Mouse (Mus musculus) macrophage (primary cell): ENCODE measurements around the gene Slamf7. TPM values are rescaled to one million over a fixed set of nuclear protein-coding genes. Genes with fewer than 3 reads are reported as not detected.
"Not testable (repeated sequence)": the region's sequence is repeated elsewhere in the genome, so short reads cannot be mapped to it uniquely, and the experiment has no call there.

Experiments used
- H3K27ac ChIP-seq: fragments of 350-480 bp; formaldehyde crosslinking; 2 replicates; pipeline ENCODE4 v1.9.0; 2021
- H3K36me3 ChIP-seq: fragments of 350-480 bp; formaldehyde crosslinking; 2 replicates; pipeline ENCODE4 v1.9.0; 2021; ENCODE audit errors: inconsistent target
- H3K4me3 ChIP-seq: fragments of 350-480 bp; formaldehyde crosslinking; 2 replicates; pipeline ENCODE4 v1.9.0; 2021; ENCODE audit errors: inconsistent target
- H3K79me2 ChIP-seq: fragments of 350-480 bp; formaldehyde crosslinking; 2 replicates; pipeline ENCODE4 v1.9.0; 2021; ENCODE audit errors: inconsistent target
- WGBS: methylation state at CpG from one replicate; pipeline ENCODE4 v1.1.7; 2026; ENCODE audit warnings: inconsistent platforms; ENCODE audit not compliant: missing documents; 5-methylcytosine and 5-hydroxymethylcytosine counted together
- polyA plus RNA-seq: library from polyadenylated mRNA; stranded (reverse); fragments of 250-400 nt; gene quantifications from 3 replicates; pipeline ENCODE4 v1.2.4, GENCODE M21; 2018; ENCODE audit warnings: inconsistent platforms
- total RNA-seq, 78 experiments: library from RNA; depleted of rRNA; stranded (reverse); fragments of 250-400 nt; gene quantifications; 1 replicate in 9 of 78; 2 replicates in 24 of 78; 3 replicates in 43 of 78; 4 replicates in 2 of 78; pipeline ENCODE4 v1.2.4; 2018; ENCODE audit warnings: inconsistent platforms in 56 of 78

The Slamf7 gene
- 1,000 to 10,000 TPM in 9 of 26 experiments, 100 to 1,000 TPM in 17; 248 to 1,912 (median 729) TPM for total RNA-seq (2018; cell fraction: chromatin; rRNA removed)
- total RNA-seq (2018; cell fraction: cytosol; rRNA removed): 1,000 to 10,000 TPM in 1 of 26 experiments, 100 to 1,000 TPM in 25; 219 to 1,276 (median 582) TPM
- 1,000 to 10,000 TPM in 13 of 26 experiments, 100 to 1,000 TPM in 13; 184 to 2,064 (median 1,037) TPM for total RNA-seq (2018; cell fraction: nucleus; rRNA removed)
- 92.5 to 257 TPM (median 179 TPM) in 3 replicates for polyA plus RNA-seq

DNA sequence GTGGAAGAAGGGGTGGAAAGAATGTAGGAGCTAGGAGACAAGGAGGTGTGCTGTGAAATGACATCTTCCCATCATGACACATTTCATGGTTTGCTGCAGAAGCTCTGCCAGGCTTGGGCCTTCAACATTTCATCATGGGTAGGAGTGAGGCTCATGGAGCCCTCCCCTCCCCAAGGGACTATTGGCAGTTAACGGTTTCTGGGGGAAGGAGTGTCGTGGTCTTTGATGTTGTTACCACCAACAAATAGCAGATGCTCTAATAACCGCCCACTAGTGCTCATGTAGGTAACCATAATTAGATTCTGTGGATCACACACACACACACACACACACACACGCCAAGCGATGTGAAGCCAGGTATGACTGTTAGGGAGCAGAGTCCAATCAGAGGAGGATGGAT is at the start of gene Slamf7:
Gene Slamf7 (minus strand): TSS at position 302 of the 400 bp plus-strand sequence.
- H3K36me3 ChIP-seq: no peaks in the 10 kb centered on the region
- peaks cover 18% of the 10 kb centered on the region for H3K79me2 ChIP-seq
- H3K27ac ChIP-seq: no peak within 1 kb of the TSS
- H3K4me3 ChIP-seq: no peak within 1 kb of the TSS
- WGBS: 91% methylated on average over 5 of the region's 5 CpGs

DNA sequence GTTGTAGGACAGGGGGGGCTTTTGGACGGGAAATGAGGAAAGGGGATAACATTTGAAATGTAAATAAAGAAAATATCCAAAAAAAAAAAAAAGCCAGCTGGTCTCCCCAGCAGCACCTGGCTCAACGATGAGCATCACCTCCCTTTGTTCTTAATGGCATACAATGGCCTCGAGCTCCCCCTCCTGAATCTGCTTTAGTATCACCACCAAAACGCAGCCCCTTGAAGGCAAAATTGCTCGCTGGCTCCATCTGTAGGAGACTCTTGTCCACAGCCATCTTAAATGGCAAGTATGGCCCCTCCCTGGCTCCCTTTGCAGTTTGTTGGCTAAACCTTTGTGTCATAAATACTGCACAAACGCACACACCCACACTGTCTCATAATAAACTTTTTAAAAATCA is 46.1 kb upstream of the Slamf7 start:
- Histone ChIP-seq H3K27ac (no peak overlapping the region), H3K79me2 (peaks cover 74% of the 10 kb centered on the region), H3K36me3 (peaks cover 73% of the 10 kb centered on the region), H3K4me3 (no peak overlapping the region)
- 16% methylated on average over 6 of the region's 6 CpGs for WGBS

GRCm38 (mm10) chr1:171693918-171694317 is 41.1 kb upstream of the Slamf7 start:
- H3K36me3 ChIP-seq: peaks cover 30% of the 10 kb centered on the region; the same call in 1 of the 2 replicates
- 80% methylated on average over 1 of the region's 1 CpGs for WGBS
- H3K4me3 ChIP-seq: no peak overlapping the region
- H3K27ac ChIP-seq: no peak overlapping the region
- H3K79me2 ChIP-seq: peaks cover 100% of the 10 kb centered on the region

DNA sequence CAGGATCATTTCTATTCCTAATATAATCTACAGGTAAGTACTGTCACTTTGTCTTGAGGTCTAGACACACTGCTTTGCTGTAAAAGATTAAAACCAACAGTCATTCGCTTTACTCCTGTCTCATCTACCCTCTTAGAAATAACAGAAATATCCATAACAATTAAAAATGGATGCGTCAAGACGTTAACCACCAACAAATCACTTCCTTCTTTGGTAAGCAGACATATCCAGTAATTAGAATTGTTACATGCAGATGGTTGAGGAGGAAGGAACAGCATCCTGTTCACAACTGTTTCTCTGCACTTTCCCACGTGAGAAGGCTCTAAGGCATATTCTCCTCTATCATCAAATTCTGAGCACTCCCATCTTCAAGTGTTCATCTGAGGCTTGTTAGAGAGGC is 34.5 kb upstream of the Slamf7 start:
- WGBS: 17% methylated on average over 4 of the region's 4 CpGs
- H3K4me3 ChIP-seq: no peak overlapping the region
- H3K27ac ChIP-seq: peak overlapping the region; percentile 42
- peaks cover 98% of the 10 kb centered on the region for H3K79me2 ChIP-seq
- 0 out of 2 replicates have a peak, but pooled peaks cover 5% of the 10 kb centered on the region for H3K36me3 ChIP-seq

- 73% methylated on average over 9 of the region's 9 CpGs for WGBS
- H3K4me3 ChIP-seq: no peak overlapping the region
- peak overlapping the region; percentile 25; the same call in 1 of the 2 replicates for H3K27ac ChIP-seq
- 0 out of 2 replicates have a peak, but pooled peaks cover 5% of the 10 kb centered on the region for H3K36me3 ChIP-seq
- H3K79me2 ChIP-seq: peaks cover 85% of the 10 kb centered on the region
These were observed 32.1 kb upstream of the Slamf7 start for GRCm38 (mm10) chr1:171684923-171685322.

DNA sequence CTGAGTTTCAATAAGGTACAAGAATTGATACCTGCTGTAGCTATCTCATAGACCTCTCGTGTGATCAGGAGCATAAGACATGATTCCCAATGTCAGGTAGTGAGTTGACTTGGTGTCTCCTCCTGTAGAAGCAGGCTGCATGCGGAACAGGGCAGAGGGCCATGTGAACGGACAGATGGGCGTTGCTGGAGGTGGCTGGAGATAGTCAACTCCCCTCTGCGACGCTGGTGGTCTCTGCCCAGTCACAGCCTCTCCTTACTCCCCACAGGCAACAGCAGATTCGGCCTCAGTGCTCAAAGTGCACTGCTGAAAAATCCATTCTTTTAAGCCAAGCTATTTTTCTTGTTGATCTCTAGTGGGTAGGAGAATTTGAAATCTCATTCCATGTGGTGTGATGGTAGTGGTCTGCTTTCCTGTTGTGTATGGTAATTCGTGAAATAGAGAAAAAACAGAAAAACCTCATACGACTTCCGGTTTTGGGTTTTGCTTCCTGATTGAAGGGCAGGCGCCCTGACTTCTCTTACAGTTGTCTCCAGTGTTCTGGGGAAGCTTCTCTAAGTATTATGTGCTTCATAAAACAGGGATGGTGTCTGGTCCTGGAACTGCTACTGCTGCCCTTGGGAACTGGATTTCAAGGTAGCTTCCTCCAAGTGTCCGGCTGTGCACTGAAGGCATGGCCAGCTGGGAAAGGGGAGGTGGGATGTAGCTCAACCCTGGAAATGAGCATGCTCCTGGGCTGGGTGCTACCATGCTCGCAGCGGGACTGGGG is 28.9 kb upstream of the Slamf7 start, which contains the start of gene Cd48:
Gene Cd48 (plus strand): TSS at position 479 of the 769 bp plus-strand sequence.
- Histone ChIP-seq H3K36me3 (0 out of 2 replicates have a peak, but pooled peaks cover 5% of the 10 kb centered on the region), H3K4me3 (peak within 1 kb of the TSS; percentile 77), H3K27ac (peak within 1 kb of the TSS; percentile 98), H3K79me2 (peaks cover 53% of the 10 kb centered on the region)
- 7% methylated on average over 14 of the region's 14 CpGs for WGBS

- Histone ChIP-seq H3K4me3 (peak overlapping the region; percentile 77), H3K79me2 (peaks cover 46% of the 10 kb centered on the region), H3K27ac (peak overlapping the region; percentile 98), H3K36me3 (0 out of 2 replicates have a peak, but pooled peaks cover 5% of the 10 kb centered on the region)
- 14% methylated on average over 6 of the region's 7 CpGs for WGBS
These were observed 28.2 kb upstream of the Slamf7 start for GRCm38 (mm10) chr1:171681009-171681408.

DNA sequence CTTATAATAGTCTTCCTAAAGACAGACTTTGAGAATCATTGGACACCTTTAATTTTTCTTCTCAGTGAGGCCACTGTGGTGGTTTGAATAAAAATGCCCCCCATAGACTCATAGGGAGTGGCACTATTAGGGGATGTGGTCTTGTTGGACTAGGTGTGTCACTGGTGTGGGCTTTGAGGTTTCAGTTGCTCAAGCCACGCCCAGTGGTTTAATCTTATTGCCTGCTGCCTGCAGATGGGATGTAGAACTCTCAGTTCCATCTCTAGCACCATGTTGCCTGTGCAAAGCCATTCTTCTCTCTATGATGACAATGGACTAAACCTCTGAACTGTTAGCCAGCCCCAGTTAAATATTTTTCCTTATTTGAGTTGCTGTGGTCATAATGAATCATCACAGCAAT is 24.9 kb upstream of the Slamf7 start:
- no peak overlapping the region for H3K4me3 ChIP-seq
- 57% methylated on average over 1 of the region's 1 CpGs for WGBS
- no peaks in the 10 kb centered on the region for H3K36me3 ChIP-seq
- peaks cover 15% of the 10 kb centered on the region for H3K79me2 ChIP-seq
- no peak overlapping the region for H3K27ac ChIP-seq

DNA sequence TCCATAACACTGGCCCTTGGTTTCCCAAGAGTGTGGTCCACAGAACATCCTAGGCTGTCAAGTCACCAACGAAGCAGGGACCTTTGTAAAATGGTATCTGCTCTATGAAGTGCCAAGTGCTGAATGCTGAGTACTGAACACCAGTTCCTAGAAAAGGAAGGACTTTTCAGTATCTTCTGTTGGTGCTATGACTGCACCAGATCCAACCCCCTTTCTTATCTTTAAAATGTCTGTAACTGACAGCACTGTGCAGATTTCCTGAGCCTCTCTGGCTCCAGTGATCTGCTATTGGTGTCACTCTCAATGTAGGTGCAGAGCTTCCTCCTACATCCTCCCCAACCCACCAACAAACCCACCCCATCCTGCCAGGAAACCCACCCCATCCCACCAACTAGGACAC is 21.6 kb upstream of the Slamf7 start:
- H3K36me3 ChIP-seq: no peaks in the 10 kb centered on the region
- H3K4me3 ChIP-seq: no peak overlapping the region
- no peaks in the 10 kb centered on the region for H3K79me2 ChIP-seq
- no peak overlapping the region for H3K27ac ChIP-seq
- WGBS: 14% methylated on average over 1 of the region's 1 CpGs

DNA sequence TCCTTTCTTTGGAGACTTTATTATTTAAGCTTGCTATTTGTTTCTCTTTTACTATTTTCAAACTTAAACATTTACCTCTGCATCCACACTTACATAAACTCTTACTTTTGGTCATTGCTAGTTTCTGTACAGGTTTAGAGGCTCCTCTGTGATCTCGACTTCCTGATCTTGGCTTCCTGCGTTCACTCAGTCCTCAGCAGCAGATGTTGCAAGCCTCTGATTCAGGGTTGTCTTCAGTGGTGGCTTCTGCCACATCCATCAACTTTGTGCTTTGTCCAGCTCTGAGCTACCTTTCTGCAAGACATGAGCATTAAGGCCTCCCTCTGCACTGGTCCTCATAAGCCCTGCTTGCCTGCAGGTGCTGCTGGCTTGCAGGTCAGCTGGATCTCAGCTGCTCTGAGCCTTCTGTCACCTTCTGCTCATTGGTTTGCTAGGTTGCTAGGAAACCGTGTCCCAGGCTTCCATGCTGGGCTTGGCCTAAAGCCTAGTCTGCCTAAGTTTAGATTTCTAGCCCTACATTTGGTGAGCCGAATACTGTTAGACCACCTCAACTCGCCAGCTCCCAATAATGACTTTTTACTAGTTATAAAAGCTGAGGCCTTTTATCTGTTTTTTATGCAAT is 20.1 kb upstream of the Slamf7 start:
- WGBS: 42% methylated on average over 5 of the region's 5 CpGs
- peak overlapping the region; percentile 3; the same call in 1 of the 2 replicates for H3K27ac ChIP-seq
- H3K79me2 ChIP-seq: no peaks in the 10 kb centered on the region

GRCm38 (mm10) chr1:171672451-171672850 is 19.6 kb upstream of the Slamf7 start:
- not testable (repeated sequence) for H3K79me2 ChIP-seq, H3K27ac ChIP-seq, H3K36me3 ChIP-seq, H3K4me3 ChIP-seq
- WGBS: 64% methylated on average over 1 of the region's 2 CpGs

More for the DNA sequence above, 20.1 kb upstream of the Slamf7 start:
- H3K4me3 ChIP-seq: no peak overlapping the region
- H3K36me3 ChIP-seq: no peaks in the 10 kb centered on the region

GRCm38 (mm10) chr1:171667160-171667559 is 14.3 kb upstream of the Slamf7 start:
- Histone ChIP-seq H3K79me2 (no peaks in the 10 kb centered on the region), H3K4me3 (no peak overlapping the region), H3K36me3 (no peaks in the 10 kb centered on the region), H3K27ac (no peak overlapping the region)
- WGBS: 100% methylated on average over 1 of the region's 1 CpGs

DNA sequence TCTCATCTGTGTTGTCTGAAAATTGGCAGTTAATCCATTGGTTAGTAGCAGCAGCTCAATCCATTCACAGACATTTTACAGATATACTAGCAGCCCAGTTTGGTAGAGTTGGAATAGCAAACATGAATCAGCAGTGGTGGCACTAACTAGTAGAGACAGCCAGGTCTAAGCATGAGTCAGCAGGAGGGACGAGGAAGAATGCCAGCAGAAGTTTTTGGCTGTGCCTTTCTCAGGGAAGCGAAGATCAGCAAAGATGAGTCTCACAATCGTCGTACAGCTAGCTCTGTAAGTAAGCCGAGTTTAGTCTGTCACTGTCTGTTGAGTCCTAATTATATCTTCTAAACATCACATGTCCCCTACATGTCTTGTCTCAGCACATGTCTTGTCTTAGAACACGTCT is 13.5 kb upstream of the Slamf7 start:
- Histone ChIP-seq H3K79me2 (no peaks in the 10 kb centered on the region), H3K36me3 (no peaks in the 10 kb centered on the region), H3K4me3 (no peak overlapping the region), H3K27ac (no peak overlapping the region)
- WGBS: 98% methylated on average over 6 of the region's 6 CpGs

DNA sequence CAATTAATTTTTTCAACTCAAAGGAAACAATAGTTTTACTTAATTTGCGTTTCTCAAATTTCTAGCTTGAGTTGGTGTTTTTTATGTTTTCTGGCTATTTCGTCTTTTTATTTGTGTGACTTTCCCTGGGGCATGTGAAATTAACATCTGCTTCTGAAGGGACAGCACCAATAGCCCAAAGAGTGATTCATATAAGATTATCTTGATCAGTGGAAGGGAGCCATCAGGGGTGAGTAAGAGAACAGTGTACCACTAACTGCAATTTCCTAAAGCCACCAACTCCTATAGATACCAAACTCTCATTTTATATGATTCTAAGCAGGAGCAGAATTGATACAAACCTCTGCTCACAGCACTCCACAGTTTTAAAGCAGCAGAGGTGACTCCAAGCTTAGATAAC is 10.9 kb upstream of the Slamf7 start:
- H3K36me3 ChIP-seq: no peaks in the 10 kb centered on the region
- 100% methylated on average over 2 of the region's 2 CpGs for WGBS
- no peaks in the 10 kb centered on the region for H3K79me2 ChIP-seq
- H3K27ac ChIP-seq: no peak overlapping the region
- no peak overlapping the region for H3K4me3 ChIP-seq

GRCm38 (mm10) chr1:171661482-171661881 is 8.6 kb upstream of the Slamf7 start:
- WGBS: 41% methylated on average over 2 of the region's 2 CpGs
- H3K4me3 ChIP-seq: no peak overlapping the region
- H3K36me3 ChIP-seq: no peaks in the 10 kb centered on the region
- peak overlapping the region; percentile 98 for H3K27ac ChIP-seq
- no peaks in the 10 kb centered on the region for H3K79me2 ChIP-seq
